Mouse (Mus musculus) thymus, postnatal 4 days (tissue): Measurements from ENCODE around the gene Gga3.

ENCODE experiments used
- DNase-seq: peaks from one replicate; pipeline ENCODE4 v3.0.0; 2021

The Gga3 gene

DNA sequence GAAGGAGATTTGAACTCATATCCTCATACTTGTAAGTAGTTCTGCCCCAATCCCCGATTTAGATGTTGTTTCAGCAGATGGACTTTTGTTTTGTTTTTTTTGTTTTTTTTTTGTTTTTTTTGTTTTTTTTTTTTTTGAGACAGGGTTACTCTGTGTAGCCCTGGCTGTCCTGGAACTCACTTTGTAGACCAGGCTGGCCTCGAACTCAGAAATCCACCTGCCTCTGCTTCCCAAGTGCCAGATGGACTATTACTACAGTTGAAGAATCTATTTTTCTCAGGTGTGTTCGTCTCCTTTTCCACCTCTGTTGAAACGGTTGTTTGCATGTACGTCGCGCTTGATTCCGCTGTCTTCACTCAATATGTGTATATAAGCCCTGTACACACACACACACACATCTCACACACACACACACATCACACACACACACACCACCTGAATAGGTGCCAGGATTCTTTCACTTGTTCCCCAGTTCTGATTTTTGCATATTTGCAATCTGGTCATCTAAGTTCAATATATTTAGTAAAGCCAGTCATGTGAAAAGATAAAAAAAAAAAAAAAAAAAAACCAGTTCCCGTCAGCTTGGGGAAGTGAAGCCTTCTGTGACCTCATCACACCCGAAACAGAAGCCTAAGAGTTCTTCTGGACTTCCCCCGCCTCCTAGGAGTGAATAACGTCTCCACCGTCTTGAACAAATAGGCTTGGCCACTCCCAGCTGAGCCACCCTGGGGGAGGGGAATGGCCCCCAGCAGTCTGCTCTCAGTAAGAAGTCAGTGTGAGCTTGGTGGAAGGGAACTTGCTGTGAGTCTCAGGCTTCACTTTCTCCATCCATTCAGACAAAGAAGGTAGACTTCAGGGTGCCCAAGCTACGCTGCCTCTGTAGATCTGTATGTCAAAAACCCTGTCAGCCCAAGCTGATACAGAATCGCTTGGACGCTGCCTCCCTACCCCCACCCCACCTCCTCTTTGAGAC is 27.0 kb upstream of the Gga3 start:
- no peak for DNase-seq

DNA sequence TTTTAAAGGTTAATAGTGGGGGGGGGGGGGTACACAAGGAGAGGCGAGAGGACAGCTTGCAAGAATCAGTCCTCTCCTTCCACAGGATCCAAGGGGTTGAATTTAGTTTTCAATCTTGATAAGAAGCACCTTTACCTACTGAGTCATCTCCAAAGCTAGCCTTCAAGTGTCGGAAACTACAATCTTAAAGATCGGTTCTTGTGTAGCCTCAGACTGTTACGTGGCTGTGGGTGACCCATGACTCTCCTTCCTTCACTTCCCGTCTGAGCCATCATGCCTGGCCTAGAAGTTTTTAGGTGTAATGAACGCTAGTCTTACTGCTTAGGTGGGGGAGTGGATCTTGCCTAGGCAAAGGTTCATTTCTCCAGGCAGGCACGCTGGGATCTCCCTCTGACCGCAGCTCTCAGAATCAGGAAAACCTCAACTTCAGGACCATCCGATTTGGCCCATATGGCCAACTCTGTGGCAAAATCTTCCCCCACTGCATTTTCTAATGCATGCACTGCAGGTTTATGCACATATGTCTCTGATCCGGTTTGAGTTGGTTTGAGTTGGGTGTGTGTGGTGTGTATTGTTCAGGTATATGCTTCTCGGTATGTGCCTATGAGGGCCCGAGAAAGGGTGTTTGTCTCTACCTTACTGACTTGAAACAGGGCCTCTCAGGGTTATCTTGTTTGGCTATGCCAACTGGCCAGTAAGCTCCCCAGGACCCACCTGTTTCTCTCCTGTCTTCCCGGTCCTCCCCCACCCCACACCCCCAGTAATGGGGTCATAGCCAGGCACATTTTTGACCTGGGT is 26.1 kb upstream of the Gga3 start:
- DNase-seq = no peak

DNA sequence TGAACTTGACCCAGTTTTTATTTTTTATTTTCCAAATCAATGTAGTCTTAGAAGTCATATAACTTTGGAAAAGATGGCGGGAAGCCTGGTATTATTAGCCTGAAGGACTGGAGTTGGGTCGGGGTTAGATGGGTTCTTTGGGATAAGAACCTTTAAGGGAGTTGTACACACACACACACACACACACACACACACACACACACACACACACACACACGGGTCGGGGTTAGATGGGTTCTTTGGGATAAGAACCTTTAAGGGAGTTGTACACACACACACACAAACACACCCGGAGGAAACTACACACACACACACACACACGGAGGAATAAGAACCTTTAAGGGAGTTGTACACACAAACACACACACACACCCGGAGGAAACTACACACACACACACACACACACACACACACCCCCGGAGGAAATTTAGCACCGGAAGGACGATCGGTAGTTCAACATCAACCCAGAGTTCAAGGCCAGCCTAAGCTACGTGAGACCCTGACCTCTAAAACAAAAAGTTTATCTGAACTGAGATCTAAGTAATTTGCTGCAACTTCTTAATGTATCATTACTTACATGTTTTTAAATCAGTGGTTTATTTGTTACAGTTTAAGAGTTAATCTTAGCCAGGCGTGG is 24.7 kb upstream of the Gga3 start:
- no peak for DNase-seq

DNA sequence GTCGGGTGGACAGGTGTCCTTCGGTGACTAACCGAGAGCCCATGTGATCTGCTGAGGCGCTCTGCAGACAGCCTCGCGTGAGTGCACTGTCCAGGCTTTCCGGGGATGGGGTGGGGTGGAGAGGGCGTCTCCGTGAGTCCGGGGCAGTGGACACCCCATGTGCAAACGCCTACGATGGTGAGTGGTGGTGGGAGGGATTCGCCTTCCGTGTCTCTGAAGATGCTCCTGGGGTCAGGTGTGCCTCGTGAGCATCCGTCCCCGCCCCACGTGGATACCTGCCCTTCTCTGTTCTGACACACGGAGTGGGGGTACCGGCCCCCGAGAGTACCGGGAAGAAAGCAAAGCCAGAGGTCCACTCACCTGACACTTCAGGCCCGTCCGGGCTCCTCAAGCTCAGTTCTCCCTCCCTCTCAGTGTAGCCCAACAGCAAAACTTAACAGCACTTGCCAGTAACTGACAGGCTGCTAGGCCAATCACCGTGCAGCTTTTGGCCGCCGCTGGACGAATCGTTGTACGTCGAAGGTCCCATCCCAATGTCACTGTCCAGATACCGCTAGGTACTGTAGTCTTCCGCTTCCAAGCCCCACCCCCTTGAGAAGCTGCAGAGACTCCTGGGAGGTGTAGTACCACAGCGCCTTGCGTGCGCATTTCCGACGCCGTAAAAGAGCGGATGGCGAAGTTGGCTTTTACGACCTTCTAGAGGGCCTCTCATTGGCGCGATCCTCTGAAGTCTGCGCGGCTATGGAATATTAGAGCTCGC is 24.0 kb upstream of the Gga3 start, which contains the start of gene Slc25a19:
TSS of gene Slc25a19 (minus strand) at position 591 of the 760 bp plus-strand sequence.
- peak; percentile 96 for DNase-seq

DNA sequence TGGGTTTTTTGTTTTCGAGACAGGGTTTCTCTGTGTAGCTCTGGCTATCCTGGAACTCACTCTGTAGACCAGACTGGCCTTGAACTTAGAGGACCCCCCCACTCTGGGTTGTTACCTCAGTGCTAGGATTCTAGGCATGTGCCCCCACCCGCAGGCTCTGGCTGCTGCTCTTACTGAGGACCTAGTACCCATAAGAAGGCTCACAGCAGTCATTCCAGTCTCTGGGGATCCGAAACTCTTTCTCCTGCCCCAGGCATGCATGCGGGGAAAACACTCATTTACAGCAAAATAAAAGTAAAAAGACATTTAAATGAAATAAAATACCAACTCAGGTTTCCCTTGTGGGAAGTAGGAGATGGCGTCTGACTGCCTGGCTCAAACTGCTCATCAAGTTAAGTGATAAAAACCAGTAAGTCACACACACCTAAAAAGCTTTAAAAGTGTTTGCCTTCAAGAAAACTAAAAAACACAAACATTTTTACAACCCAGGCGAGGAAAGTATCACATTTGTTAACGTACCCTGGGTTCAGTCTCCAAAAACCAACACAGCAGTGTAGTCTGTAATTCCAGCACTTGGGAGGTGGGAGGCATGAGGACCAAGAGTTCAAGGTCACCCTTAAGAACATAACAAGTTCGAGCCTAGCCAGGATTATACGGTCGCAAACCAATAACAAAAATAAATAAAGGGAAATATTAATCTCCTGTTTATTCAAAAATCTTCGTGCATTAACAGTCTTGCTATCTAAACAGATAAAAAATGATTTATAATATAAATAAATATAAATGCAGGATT is 23.2 kb upstream of the Gga3 start:
- DNase-seq = no peak

DNA sequence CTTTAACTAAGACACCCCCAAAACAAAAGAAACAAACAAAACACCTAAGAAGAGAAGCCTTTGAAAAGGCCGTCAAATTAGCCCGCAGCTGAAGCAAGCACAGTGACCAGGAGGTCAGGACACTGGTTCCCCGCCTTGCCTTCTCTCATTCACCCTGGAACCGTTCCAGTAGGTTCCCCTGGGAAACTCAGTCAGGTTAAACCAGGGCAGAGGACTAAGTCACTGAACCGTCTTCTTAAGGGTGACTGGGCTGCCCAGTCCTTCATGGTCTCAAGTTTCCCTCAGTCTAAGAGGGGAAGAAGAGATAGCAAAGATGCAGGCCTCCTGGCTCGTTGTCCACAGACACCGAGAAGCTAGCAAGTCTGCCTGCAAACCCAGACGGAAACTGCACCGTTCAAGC is 22.0 kb upstream of the Gga3 start:
- no peak for DNase-seq

DNA sequence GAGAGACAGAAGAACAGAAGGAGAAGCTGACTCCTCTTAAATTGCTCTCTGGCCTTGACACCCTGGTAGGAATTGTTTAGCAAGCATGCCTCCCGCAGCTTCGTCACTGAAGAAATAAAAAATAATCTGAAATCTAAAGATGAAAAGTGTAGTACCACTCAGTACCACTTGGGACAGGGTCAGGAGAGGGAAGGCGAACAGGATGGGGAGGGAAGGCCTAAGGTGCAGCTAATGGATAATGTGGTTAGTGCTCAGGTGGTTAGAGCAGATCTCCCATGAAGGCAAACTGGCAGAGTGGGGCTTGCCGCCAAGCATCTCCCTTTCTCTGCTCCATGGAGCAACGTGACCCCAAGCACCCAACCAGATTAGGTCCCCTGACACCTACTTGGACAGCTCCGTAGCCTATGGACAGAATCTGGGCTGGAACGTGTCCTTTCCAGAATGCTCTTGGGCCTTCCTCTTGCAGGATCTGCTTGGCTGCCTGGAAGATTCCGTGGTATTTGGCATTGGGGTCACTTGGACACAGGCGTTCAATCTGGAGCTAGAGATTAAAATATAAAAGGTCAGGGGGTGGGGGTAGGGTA is 19.7 kb upstream of the Gga3 start:
- no peak for DNase-seq

DNA sequence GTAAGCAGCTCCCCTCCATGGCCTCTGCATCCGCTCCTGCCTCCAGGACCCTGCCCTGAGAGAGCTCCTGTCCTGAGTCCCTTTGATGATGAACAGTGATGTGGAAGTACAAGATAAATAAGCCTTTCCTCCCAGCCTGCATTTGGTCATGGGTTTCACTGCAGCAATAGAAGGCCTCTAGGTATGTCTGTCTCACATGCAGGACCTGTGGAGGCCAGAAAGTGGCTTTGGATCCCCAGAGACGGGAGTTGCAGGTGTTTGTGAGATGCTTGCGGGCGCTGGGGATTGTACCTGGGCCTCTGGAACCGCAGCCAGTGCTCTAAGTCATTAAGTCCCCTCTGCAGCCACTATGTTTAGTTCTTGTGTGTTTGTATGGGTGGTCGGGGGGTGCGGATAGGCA is 16.1 kb upstream of the Gga3 start:
- DNase-seq = no peak

DNA sequence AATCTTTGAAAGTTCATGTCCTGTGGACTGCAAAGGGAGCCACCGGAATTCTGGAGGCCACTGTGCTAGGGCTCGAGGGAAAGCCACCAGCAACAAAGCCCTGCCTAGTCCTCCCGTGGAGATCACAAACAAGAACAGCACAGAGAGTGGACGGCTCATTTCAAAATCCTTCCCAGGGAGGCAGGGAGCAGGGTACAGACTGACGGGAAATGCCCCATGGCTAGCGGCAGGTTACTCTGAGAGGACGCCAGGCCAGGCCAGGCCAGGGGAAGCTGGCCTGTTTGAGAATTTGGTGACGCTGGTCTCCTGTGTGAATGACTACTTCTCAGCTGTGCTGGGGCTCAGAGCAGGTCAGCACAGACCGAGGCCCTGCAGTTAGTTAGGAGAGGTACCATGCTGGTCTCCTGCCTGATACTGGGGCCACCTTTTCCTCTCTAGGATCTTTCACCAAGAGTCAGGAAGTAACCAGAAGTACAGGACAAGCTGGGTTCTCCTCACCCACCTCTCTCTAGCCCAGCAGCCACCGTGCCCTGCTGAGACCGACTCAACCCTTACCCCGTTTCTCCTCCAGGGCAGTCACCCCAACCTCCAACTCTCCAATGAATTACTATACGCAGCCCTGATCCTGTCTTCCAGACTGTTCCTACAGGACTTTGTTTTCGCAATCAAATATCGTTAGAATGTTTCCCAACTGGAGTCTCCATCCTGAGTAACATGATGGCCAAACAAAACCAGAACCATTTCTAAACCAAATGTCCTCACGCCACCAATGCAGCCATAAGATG is 15.1 kb upstream of the Gga3 start:
- no peak for DNase-seq

DNA sequence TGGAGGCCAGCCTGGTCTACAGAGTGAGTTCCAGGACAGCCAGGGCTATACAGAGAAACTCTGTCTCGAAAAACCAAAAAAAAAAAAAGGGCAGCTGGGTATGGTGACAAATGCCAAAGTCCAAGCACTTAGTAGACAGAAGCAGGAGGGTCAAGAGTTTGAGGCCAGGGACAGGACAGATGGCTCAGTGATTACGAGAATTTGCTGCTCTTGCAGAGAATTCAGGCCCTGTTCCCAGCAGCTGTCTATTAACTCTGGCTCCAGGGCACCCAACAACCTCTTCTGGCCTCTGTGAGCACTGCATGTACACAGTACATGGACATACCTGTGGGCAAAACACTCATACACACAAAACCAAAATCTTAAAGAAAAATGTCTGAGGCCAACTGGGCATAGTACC is 14.2 kb upstream of the Gga3 start:
- DNase-seq = no peak

DNA sequence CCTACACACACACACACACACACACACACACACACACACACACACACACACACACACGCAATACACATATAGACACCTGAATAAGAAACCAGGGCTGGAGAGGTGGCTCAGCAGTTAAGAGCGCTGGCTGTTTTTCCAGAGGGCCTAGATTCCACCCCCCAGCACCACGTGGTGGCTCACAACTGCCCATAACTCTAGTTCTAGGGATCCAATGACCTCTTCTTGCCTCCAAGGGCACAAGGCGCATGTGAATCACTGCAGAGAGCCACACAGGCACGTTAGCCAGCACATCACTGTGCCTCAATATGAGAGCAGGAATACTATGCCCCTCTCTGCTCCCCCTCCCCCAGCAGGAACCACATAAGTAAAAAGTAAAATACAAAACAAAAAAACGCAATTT is 13.0 kb upstream of the Gga3 start:
- no peak for DNase-seq

DNA sequence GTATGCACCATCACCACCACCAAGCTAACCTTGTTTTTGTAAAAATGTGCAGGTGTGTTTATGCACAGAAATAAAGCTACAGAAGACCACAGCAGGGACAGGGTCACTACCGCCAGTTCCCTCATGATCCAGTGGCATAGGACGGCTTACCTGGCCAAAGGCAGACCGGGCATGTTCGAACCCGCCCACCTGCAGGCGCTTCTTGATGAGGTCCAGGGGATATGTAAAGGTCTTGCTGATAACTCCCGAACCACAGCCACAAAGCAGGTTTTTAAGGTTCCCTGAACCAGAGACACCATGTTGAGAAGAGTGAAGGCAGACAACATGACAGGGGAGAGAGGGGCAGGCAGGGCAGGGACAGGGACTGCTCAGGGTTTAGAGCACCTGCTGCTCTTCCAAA is 12.5 kb upstream of the Gga3 start:
- DNase-seq = no peak

DNA sequence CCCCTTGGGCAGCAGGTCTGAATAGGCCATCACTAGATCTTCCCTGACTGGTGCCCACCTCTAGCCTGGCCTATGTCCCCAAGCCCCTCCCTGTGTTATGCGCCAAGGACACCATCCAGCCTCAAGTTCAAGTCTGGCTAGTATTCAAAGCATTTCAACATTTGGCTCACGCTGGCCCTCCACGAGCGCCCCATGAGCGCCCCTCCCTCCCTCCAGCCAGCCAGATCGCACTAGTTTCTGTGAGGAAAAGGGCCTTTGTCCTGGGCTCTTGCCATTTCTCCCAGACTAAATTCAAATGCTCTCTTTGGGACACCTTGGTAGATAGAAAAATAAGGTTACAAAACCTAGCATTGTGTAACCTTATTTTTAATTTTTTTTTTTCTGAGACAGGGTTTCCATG is 12.0 kb upstream of the Gga3 start:
- DNase-seq = no peak

DNA sequence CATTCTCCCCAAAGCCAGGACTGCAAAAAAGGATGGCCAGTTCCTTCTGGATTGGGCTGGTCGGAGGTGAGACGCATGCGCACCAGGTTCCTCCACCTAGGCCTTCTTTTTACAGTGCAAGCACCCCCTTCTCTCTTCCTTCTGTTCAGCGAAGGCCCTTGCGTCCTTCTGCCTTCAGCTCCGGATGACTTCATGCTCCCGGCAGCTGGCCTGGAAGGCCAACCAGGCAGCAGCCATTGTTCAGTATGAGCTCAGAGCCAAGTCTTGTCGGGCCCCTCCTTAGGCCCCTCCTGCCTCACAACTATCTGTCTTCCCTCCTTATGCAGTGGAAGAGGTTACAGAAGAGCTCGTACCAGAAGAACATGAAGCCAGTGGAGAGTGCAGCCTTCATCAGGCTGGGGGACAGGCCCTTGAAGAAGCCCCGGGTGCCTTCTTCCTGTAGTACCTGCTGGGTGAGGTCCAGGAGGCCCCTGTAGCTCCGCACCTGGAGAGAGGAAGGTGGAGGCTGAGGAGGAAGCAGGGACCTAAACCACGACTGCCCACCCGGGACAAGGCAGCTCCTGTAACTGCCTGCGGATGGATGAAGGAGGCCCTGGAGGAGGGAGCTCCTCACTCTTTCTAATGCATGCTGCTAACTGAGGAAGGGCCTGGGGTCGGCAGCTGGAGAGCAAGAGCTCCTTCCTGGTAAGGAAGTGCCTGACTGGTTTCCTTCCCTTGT is 11.4 kb upstream of the Gga3 start:
- no peak for DNase-seq

DNA sequence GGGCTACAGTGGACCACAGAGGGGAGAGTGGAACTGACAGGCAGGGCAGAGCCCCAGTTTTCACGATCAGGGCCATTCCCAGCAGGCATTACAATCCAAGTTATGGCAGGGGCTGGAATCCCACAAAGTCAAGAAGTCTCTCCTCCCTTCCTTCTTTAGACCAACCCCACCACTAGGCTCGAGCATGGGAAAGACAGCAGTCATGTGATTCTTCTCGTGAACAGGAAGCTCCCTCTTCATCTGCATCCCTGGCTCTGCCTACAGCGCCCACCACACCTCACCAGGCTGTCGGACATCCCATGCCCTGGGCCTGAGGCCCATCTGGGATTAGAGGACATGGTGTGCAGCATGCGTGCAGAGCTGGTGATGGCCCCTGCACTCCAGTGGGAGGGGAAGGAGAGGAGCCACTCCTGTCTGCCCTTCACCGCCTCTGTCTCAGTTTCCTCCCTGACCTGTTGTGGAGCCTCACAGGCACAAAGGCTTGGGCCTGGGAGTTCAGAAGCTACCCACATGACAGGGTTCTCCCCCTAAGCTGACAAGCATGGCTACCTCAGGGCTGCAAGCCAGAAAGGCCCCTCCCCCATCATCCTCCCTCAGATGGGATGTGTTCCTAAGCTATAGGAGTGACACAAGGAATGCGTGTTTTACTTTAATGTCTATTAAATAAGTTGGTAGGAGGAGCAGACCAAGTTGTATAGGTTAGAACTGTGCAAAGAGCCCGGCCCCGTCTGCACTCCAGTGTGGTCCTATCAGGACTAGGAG is 10.7 kb upstream of the Gga3 start:
- no peak for DNase-seq

DNA sequence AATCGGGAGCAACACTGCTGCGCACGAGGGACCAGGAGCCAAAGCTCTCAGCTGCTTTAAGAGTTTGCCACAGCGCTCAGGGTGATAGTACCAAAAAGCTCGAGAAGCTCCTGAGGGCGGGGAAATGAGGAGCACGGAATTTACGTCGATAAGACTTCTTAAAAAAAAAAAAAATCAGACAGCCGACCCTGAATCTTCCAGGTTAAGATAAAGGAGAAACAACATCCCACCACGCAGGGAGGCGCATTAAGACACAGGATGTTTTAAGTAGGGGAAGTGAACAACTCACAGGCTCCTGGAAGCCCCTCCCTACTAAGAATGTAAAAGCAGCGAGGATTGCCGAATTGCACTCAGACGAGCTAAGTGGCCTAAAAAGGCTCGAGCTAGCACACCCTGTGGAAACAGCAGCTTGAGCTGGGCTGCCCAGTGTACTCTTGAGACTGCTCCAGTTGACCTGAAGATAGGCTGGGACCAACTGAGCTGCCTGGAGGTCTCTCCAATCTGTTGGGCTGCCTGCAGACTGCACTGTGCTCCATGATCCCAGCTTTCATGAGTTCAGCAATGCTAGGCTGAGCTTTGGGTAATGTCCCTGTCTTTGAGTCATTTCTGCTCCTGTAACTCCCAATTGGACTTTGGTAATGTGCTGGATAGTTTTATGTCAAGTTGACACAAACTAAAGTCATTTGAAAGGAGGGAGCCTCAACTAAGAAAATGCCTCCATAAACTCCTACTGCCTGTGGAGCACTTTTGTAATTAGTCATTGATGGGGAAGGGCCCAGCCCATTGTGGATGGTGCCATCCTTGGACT is 9.5 kb upstream of the Gga3 start:
- DNase-seq = peak; percentile 58

DNA sequence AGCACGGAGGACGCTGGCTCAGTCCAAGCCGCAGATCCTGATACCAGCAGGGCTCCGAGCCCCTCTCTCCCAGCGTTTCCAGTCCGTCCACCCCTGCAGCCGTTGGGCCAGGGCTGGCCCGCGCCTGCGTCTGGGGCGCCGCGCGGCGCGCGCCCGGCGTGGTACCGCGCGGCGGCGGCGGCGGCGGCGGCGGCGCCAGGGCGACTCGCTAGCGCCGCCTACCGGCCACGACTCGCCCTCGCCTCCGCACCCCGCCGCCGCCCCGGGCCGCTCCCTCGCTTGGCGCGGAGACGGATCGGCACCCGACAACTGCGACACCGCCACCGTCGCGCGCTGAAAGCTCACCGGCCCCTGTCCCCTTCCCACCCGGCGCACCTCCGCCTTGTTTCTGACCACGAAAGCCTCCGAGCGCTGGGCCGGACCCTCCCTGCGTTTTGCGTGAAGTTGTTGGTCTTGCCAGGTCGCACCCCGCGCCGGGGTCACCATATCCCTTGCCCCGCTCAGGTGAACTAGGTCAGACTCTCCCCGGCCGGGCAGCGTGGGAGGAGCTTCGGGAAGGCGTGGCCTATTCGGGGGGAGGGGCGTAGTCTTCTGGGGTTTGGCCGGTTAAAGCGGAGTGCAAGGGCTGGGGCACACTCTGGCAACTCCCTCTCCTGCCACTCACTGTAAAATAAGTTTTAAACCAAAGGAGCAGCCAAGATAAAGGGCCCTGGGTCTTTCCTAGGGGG is 8.7 kb upstream of the Gga3 start, which contains the start of gene Mif4gd:
TSS of gene Mif4gd (minus strand) at position 560 of the 728 bp plus-strand sequence.
- peak; percentile 97 for DNase-seq
